Mouse (Mus musculus) liver, postnatal 0 days (tissue): Measurements from ENCODE around the gene Abcg4.

Source experiments
- CTCF ChIP-seq: sonication (generic); IDR thresholded peaks from 2 replicates; pipeline ENCODE4 v1.5.1; 2016; ENCODE audit warnings: antibody characterized with exemption, low read depth
- EP300 ChIP-seq: IDR thresholded peaks from 2 replicates; pipeline ENCODE4 v1.6.1; 2016; ENCODE audit warnings: antibody characterized with exemption, low read depth, mild to moderate bottlenecking

DNA sequence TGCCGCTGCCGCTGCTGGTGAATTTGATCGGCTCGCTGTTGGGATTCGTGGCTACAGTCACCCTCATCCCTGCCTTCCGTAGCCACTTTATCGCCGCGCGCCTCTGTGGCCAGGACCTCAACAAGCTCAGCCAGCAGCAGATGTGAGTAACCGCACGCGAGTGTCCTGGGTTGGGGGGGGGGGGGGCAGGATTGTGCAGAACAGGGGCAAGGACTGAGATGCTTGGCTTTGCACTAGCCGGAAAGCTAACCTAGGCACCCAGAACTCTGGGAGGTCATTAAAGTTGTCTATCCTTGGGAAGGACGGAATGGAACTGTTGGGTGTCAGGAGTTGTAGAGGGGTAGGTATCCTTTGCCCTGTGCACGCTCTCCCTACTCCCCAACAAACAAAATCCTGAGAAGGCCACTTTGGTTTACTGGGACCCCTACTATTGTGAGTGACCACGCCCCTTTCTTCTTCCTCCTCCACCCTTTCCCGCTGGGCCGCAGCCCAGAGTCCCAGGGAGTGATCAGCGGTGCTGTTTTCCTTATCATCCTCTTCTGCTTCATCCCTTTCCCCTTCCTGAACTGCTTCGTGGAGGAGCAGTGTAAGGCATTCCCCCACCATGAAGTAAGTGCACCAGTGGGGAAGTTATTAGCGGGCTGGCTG lies 38.8 kb upstream of the Abcg4 start:
- TF ChIP-seq EP300 (no peak), CTCF (no peak)
